Mouse (Mus musculus) CH12.LX (cell line): ENCODE results near the gene Prkce. TPM values are rescaled to one million over a fixed set of nuclear protein-coding genes. Genes with fewer than 3 reads are reported as not detected.

Experiments
- DNase-seq: peaks from one replicate; pipeline ENCODE4 v3.0.0-alpha.2; 2013; ENCODE audit errors: extremely low read depth
- H3K27ac ChIP-seq: 2 replicates; pipeline ENCODE4 v1.5.1; 2012; ENCODE audit warnings: low read depth, mild to moderate bottlenecking, control low read depth, moderate library complexity; ENCODE audit not compliant: insufficient read depth
- H3K27me3 ChIP-seq: replicated peaks from 2 replicates; pipeline ENCODE3; 2012; ENCODE audit warnings: inconsistent platforms
- H3K36me3 ChIP-seq, 2 experiments: replicated peaks in 1 of 2; 2 replicates each; pipeline versions ENCODE3 to v1.6.1; 2012; ENCODE audit warnings: inconsistent platforms in 1 of 2, low read length in 1 of 2, mild to moderate bottlenecking in 1 of 2, mixed read lengths in 1 of 2, moderate library complexity in 1 of 2; ENCODE audit not compliant: control insufficient read depth in 1 of 2, insufficient read depth in 1 of 2
- H3K4me1 ChIP-seq, 2 experiments: 2 replicates each; pipeline ENCODE4 v1.6.1; 2012; ENCODE audit warnings: inconsistent platforms in 1 of 2, moderate library complexity in 1 of 2; ENCODE audit not compliant: insufficient read depth in 2 of 2, control insufficient read depth in 1 of 2
- H3K4me2 ChIP-seq: 2 replicates; pipeline ENCODE4 v1.6.1; 2012; ENCODE audit warnings: low read depth, mild to moderate bottlenecking, control low read depth; ENCODE audit not compliant: poor library complexity, insufficient read depth, severe bottlenecking
- H3K4me3 ChIP-seq, 3 experiments: fragments of 150-350 bp in 1 of 3; sonication (generic) in 1 of 3; replicated peaks in 1 of 3; 2 replicates each; pipeline versions ENCODE3 to v1.5.1; 2011 to 2012; ENCODE audit warnings: low read depth in 2 of 3, low read length in 2 of 3, mild to moderate bottlenecking in 2 of 3, moderate library complexity in 2 of 3, control low read depth in 1 of 3, improper control_type of control experiment in 1 of 3, inconsistent platforms in 1 of 3, mixed read lengths in 1 of 3; ENCODE audit not compliant: poor library complexity in 1 of 3
- H3K79me2 ChIP-seq: replicated peaks from 2 replicates; pipeline ENCODE4 v1.6.1; 2012; ENCODE audit warnings: mild to moderate bottlenecking, moderate library complexity; ENCODE audit not compliant: control insufficient read depth, poor library complexity, insufficient read depth, severe bottlenecking; ENCODE audit errors: extremely low read depth
- H3K9ac ChIP-seq: 2 replicates; pipeline ENCODE4 v1.6.1; 2012; ENCODE audit warnings: low read depth, mild to moderate bottlenecking, control low read depth, moderate library complexity; ENCODE audit not compliant: insufficient read depth
- H3K9me3 ChIP-seq: replicated peaks from 2 replicates; pipeline ENCODE3; 2012; ENCODE audit warnings: low read length, inconsistent platforms, mixed read lengths
- CHD1 ChIP-seq: IDR thresholded peaks from 2 replicates; pipeline ENCODE4 v1.6.1; 2012; ENCODE audit warnings: low read depth, low read length, improper control_type of control experiment, inconsistent platforms
- CHD2 ChIP-seq: IDR thresholded peaks from 2 replicates; pipeline ENCODE4 v1.6.1; 2011; ENCODE audit warnings: low read length, improper control_type of control experiment
- CTCF ChIP-seq, 2 experiments: IDR thresholded peaks in 1 of 2; conservative IDR thresholded peaks in 1 of 2; 2 replicates each; pipeline ENCODE4 v1.5.1; 2011 to 2012; ENCODE audit warnings: low read depth in 2 of 2, low read length in 2 of 2, improper control_type of control experiment in 1 of 2, inconsistent platforms in 1 of 2, mild to moderate bottlenecking in 1 of 2, moderate library complexity in 1 of 2
- E2F4 ChIP-seq: IDR thresholded peaks from 2 replicates; pipeline ENCODE4 v1.6.1; 2011; ENCODE audit warnings: low read depth, low read length, improper control_type of control experiment; ENCODE audit not compliant: insufficient replicate concordance
- ELF1 ChIP-seq: IDR thresholded peaks from 2 replicates; pipeline ENCODE4 v1.6.1; 2014; ENCODE audit warnings: low read depth, mild to moderate bottlenecking, inconsistent platforms, low read length, improper control_type of control experiment
- ETS1 ChIP-seq: conservative IDR thresholded peaks from 2 replicates; pipeline ENCODE4 v1.6.1; 2012; ENCODE audit warnings: low read depth, mild to moderate bottlenecking, inconsistent platforms, low read length, improper control_type of control experiment, moderate library complexity
- GABPA ChIP-seq: IDR thresholded peaks from 2 replicates; pipeline ENCODE4 v1.6.1; 2012; ENCODE audit warnings: low read depth, low read length, improper control_type of control experiment, inconsistent platforms; ENCODE audit not compliant: insufficient replicate concordance
- HCFC1 ChIP-seq: IDR thresholded peaks from 2 replicates; pipeline ENCODE4 v1.6.1; 2012; ENCODE audit warnings: low read depth, mild to moderate bottlenecking, inconsistent platforms, low read length, improper control_type of control experiment
- JUN ChIP-seq: IDR thresholded peaks from 2 replicates; pipeline ENCODE4 v1.6.1; 2011; ENCODE audit warnings: low read depth, mild to moderate bottlenecking, low read length, improper control_type of control experiment, moderate library complexity; ENCODE audit not compliant: insufficient read depth
- KAT2A ChIP-seq: IDR thresholded peaks from 2 replicates; pipeline ENCODE4 v1.6.1; 2012; ENCODE audit warnings: low read length, improper control_type of control experiment, inconsistent platforms; ENCODE audit not compliant: insufficient replicate concordance
- MAFK ChIP-seq: IDR thresholded peaks from 2 replicates; pipeline ENCODE4 v1.6.1; 2011; ENCODE audit warnings: low read length, improper control_type of control experiment; ENCODE audit not compliant: insufficient replicate concordance
- MAX ChIP-seq: IDR thresholded peaks from 2 replicates; pipeline ENCODE4 v1.6.1; 2011; ENCODE audit warnings: low read length, improper control_type of control experiment
- MAZ ChIP-seq: IDR thresholded peaks from 2 replicates; pipeline ENCODE4 v1.6.1; 2012; ENCODE audit warnings: low read depth, mild to moderate bottlenecking, inconsistent platforms, low read length, improper control_type of control experiment, moderate library complexity
- MEF2A ChIP-seq: IDR thresholded peaks from 2 replicates; pipeline ENCODE4 v1.6.1; 2014; ENCODE audit warnings: low read depth, mild to moderate bottlenecking, inconsistent platforms, low read length, improper control_type of control experiment, borderline replicate concordance
- MXI1 ChIP-seq: IDR thresholded peaks from 2 replicates; pipeline ENCODE4 v1.6.1; 2011; ENCODE audit warnings: mild to moderate bottlenecking, low read depth, low read length, improper control_type of control experiment
- MYC ChIP-seq: IDR thresholded peaks from 2 replicates; pipeline ENCODE4 v1.6.1; 2011; ENCODE audit warnings: low read depth, mild to moderate bottlenecking, improper control_type of control experiment, low read length
- NELFE ChIP-seq: IDR thresholded peaks from 2 replicates; pipeline ENCODE4 v1.6.1; 2011; ENCODE audit warnings: low read depth, low read length, improper control_type of control experiment
- NRF1 ChIP-seq: IDR thresholded peaks from 2 replicates; pipeline ENCODE4 v1.6.1; 2014; ENCODE audit warnings: low read depth, mild to moderate bottlenecking, inconsistent platforms, low read length, improper control_type of control experiment, moderate library complexity
- PAX5 ChIP-seq: IDR thresholded peaks from 2 replicates; pipeline ENCODE4 v1.6.1; 2012; ENCODE audit warnings: low read length, inconsistent platforms, mixed read lengths
- POLR2A ChIP-seq: IDR thresholded peaks from 2 replicates; pipeline ENCODE4 v1.6.1; 2011; ENCODE audit warnings: low read depth, mild to moderate bottlenecking, improper control_type of control experiment, low read length
- RAD21 ChIP-seq: IDR thresholded peaks from 2 replicates; pipeline ENCODE4 v1.6.1; 2011; ENCODE audit warnings: low read depth, mild to moderate bottlenecking, low read length, improper control_type of control experiment, moderate library complexity
- SMC3 ChIP-seq: IDR thresholded peaks from 2 replicates; pipeline ENCODE4 v1.6.1; 2011; ENCODE audit warnings: low read depth, low read length, improper control_type of control experiment
- TBP ChIP-seq: conservative IDR thresholded peaks from 2 replicates; pipeline ENCODE4 v1.6.1; 2011; ENCODE audit warnings: low read depth, low read length, improper control_type of control experiment
- TCF12 ChIP-seq: IDR thresholded peaks from 2 replicates; pipeline ENCODE4 v1.6.1; 2014; ENCODE audit warnings: low read depth, mild to moderate bottlenecking, inconsistent platforms, low read length, improper control_type of control experiment
- USF1 ChIP-seq: IDR thresholded peaks from 2 replicates; pipeline ENCODE4 v1.6.1; 2014; ENCODE audit warnings: low read depth, mild to moderate bottlenecking, inconsistent platforms, low read length, improper control_type of control experiment
- ZC3H11A ChIP-seq: IDR thresholded peaks from 2 replicates; pipeline ENCODE4 v1.6.1; 2012; ENCODE audit warnings: low read depth, mild to moderate bottlenecking, inconsistent platforms, low read length, improper control_type of control experiment
- ZKSCAN1 ChIP-seq: IDR thresholded peaks from 2 replicates; pipeline ENCODE4 v1.6.1; 2012; ENCODE audit warnings: low read depth, inconsistent platforms, low read length, improper control_type of control experiment, borderline replicate concordance
- ZMIZ1 ChIP-seq: IDR thresholded peaks from 2 replicates; pipeline ENCODE4 v1.6.1; 2012; ENCODE audit warnings: low read depth, mild to moderate bottlenecking, inconsistent platforms, low read length, improper control_type of control experiment
- ZNF384 ChIP-seq: IDR thresholded peaks from 2 replicates; pipeline ENCODE4 v1.6.1; 2012; ENCODE audit warnings: low read depth, low read length, improper control_type of control experiment, inconsistent platforms
- dilution Hi-C: fragments of 300-500 bp; cut with MboI; formaldehyde crosslinking; loops from 2 replicates; pipeline ENCODE4 v1.14.3; 2020; ENCODE audit warnings: low sequenced_read_pairs; ENCODE audit not compliant: extremely low pct_unique_long_range_greater_than_20kb, extremely low pct_ligation_motif_present
- in situ Hi-C: fragments of 300-500 bp; cut with MboI; formaldehyde crosslinking; loops from 3 replicates; pipeline ENCODE4 v1.14.3; 2019; ENCODE audit warnings: low sequenced_read_pairs, low pct_ligation_motif_present, low pct_unique_long_range_greater_than_20kb, mixed read lengths
- polyA plus RNA-seq: library from polyadenylated mRNA; unstranded; fragments of >175 nt; gene quantifications from 2 replicates; pipeline ENCODE4 v1.2.1, GENCODE M21; 2012; ENCODE audit warnings: low read depth; ENCODE audit not compliant: insufficient read length
- total RNA-seq, 2 experiments: library from RNA; depleted of rRNA; stranded (reverse); fragments of 300-350 nt in 1 of 2; fragments of >200 nt in 1 of 2; gene quantifications; 2 replicates each; pipeline ENCODE4 v1.2.3; 2012 to 2014

Gene Prkce
- total and polyA plus RNA-seq, 3 experiments, result 4.1 to 13.2 (median 11.4) TPM

DNA sequence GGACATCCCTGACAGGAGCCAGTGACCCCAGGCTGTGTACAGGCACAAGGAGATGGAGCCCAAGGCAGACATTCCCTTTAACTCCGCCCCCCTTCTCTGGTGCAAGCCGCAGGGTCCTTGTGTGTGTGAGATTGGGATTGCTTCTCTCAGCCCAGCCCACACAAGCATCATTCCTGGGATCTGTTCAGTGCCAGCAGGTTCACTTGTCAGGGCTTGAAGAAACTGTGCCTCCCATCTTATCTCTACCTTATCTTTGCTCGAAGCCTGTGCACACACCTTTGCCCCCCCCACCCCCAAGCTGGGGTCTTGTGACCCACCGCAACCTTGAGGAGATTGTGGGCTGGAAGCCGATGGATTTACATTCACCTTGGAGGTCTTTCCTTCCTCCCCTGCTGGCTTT, 508.8 kb downstream of the Prkce start:
- H3K4me1 ChIP-seq, result no peaks in the 10 kb centered on the region
- dilution Hi-C loops (no loop called here), in situ Hi-C loops (no loop called here)
- H3K27me3 ChIP-seq, result no peaks in the 10 kb centered on the region
- no peak for DNase-seq
- H3K4me2 ChIP-seq, result no peak overlapping the region
- no peak overlapping the region for H3K4me3 ChIP-seq
- H3K27ac ChIP-seq, result no peak overlapping the region
- H3K36me3 ChIP-seq, result no peaks in the 10 kb centered on the region
- no peak for TF ChIP-seq CHD1
- no peak for TF ChIP-seq ZMIZ1
- no peak for TF ChIP-seq MYC
- no peak for TF ChIP-seq USF1
- TF ChIP-seq MXI1, result no peak
- no peak for TF ChIP-seq NRF1
- TF ChIP-seq PAX5, result no peak
- no peak for TF ChIP-seq CTCF (conservative IDR thresholded peaks at IDR 0.05 in 1 of 2, IDR thresholded peaks at IDR 0.05 in 1 of 2; ENCODE audit: low read depth in 2 of 2, low read length in 2 of 2)
- no peak for TF ChIP-seq TCF12
- TF ChIP-seq GABPA, result no peak
- no peak for TF ChIP-seq NELFE
- TF ChIP-seq ZKSCAN1, result no peak
- no peak for TF ChIP-seq ELF1
- TF ChIP-seq RAD21, result no peak
- TF ChIP-seq KAT2A, result no peak
- no peak for TF ChIP-seq SMC3
- H3K9me3 ChIP-seq, result no peaks in the 10 kb centered on the region
- H3K9ac ChIP-seq, result no peak overlapping the region
- no peaks in the 10 kb centered on the region for H3K79me2 ChIP-seq

DNA sequence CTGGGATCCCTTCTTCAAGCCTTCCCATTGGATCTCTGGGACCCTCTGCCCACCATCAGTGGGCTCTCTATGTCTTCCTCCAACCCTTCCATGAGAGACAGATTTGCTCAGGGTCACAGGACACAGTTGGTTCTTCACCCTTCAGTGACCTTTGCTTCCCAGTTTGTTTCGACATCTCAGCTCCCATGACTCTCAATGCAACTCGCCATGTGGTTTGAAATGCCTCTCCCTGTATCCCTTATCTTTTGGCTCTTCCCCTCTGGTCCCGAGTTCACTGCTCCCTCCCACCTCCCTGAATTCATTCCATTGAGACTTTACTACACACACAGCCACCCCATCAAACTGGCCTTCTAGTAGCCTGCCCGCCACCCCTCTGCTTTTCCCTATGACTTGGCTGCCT, 509.3 kb downstream of the Prkce start:
- no peak overlapping the region for H3K4me2 ChIP-seq
- no peaks in the 10 kb centered on the region for H3K9me3 ChIP-seq
- no peak for DNase-seq
- H3K9ac ChIP-seq, result no peak overlapping the region
- H3K4me1 ChIP-seq, result no peaks in the 10 kb centered on the region
- no peaks in the 10 kb centered on the region for H3K36me3 ChIP-seq
- in situ Hi-C loops, result no loop called here
- no peak overlapping the region for H3K4me3 ChIP-seq
- H3K27me3 ChIP-seq, result no peaks in the 10 kb centered on the region
- dilution Hi-C loops, result no loop called here
- TF ChIP-seq MAZ (no peak), TCF12 (no peak), POLR2A (no peak), TBP (no peak), ZC3H11A (no peak), RAD21 (no peak), E2F4 (no peak), GABPA (no peak), MAFK (no peak), MAX (no peak), JUN (no peak), MEF2A (no peak), ETS1 (no peak), HCFC1 (no peak), CHD2 (no peak), ZNF384 (no peak)
- H3K27ac ChIP-seq, result no peak overlapping the region
- no peaks in the 10 kb centered on the region for H3K79me2 ChIP-seq
